Mouse (Mus musculus) embryonic stem cell, embryonic (primary cell): ENCODE data around the gene Psenen.

Source experiments
- CTCF ChIA-PET, 4 experiments: fragments of 300-600 bp in 2 of 4; fragments of 350-600 bp in 2 of 4; sonication (Branson Sonifier 250); formaldehyde crosslinking; loops; one replicate each; lab custom pipeline; 2022; ENCODE audit warnings: inconsistent platforms in 2 of 4; lab: Charles Lee
- POLR2A ChIA-PET, 4 experiments: fragments of 300-600 bp in 2 of 4; fragments of 350-600 bp in 2 of 4; sonication (Branson Sonifier 250); formaldehyde crosslinking; loops; one replicate each; lab custom pipeline; 2022; ENCODE audit warnings: antibody characterized with exemption in 4 of 4, inconsistent platforms in 1 of 4; lab: Charles Lee

The Psenen gene

GRCm38 (mm10) chr7:30563117-30563905 lies at the start of gene Psenen, which contains the start of the genes U2af1l4 and Gm49396:
TSS of gene Psenen (minus strand) at chr7:30563627.
TSS of gene U2af1l4 (plus strand) at chr7:30563301.
TSS of gene Gm49396 (plus strand) at chr7:30563344.
- ChIA-PET POLR2A (interaction anchor here in 3 of 4 experiments (0.9 to 2.9 kb wide), 25 partner anchors 10 to 580 kb away, joined by 3 to 32 read pairs (median 4); partner anchors contain the start of genes Hspb6 (in 2 of the 3), Proser3 (in 2 of the 3), Cox6b1 (in 1 of the 3) and Haus5 (in 1 of the 3)), CTCF (interaction anchor here (0.5 to 1.4 kb wide), 7 partner anchors 11 to 410 kb away, joined by 3 to 8 read pairs (median 4); partner anchors contain the start of genes Hspb6 (in 1 of the 4), Lsr (in 1 of the 4) and Proser3 (in 1 of the 4))

- CTCF ChIA-PET, result interaction anchor here (0.5 to 3.2 kb wide), 50 partner anchors 9 to 591 kb away, joined by 3 to 29 read pairs (median 4); partner anchors contain the start of genes Cox6b1 (in 2 of the 4), Alkbh6 (in 1 of the 4), Haus5 (in 1 of the 4) and Kmt2b (in 1 of the 4)
- POLR2A ChIA-PET, result interaction anchor here in 2 of 4 experiments (0.6 to 5.6 kb wide), 12 partner anchors 10 to 333 kb away, joined by 3 to 58 read pairs (median 5); partner anchors contain the start of genes Kmt2b (in 2 of the 2), Cox6b1 (in 1 of the 2), Thap8 (in 1 of the 2) and Wdr62 (in 1 of the 2)
Observed at GRCm38 (mm10) chr7:30612654-30613402, 49.4 kb upstream of the Psenen start, which contains the start of gene Upk1a. TSS of gene Upk1a (minus strand) at chr7:30612847.

- ChIA-PET POLR2A (interaction anchor here in 2 of 4 experiments (0.6 to 5.6 kb wide), 16 partner anchors 10 to 173 kb away, joined by 3 to 79 read pairs (median 4); partner anchors contain the start of genes Kmt2b (in 2 of the 2), Zbtb32 (in 2 of the 2), Cox6b1 (in 1 of the 2) and Haus5 (in 1 of the 2)), CTCF (interaction anchor here (0.5 to 4.1 kb wide), 19 partner anchors 9 to 488 kb away, joined by 3 to 43 read pairs (median 3); partner anchors contain the start of genes Kmt2b (in 2 of the 4), Zbtb32 (in 2 of the 4), Cox6b1 (in 1 of the 4) and Prodh2 (in 1 of the 4))
Observed at GRCm38 (mm10) chr7:30610043-30610442, 46.6 kb upstream of the Psenen start.

- CTCF ChIA-PET, result interaction anchor here (0.5 to 4.1 kb wide), 41 partner anchors 8 to 666 kb away, joined by 3 to 43 read pairs (median 5); partner anchors contain the start of genes Cox6b1 (in 2 of the 4), Kmt2b (in 2 of the 4), Zbtb32 (in 2 of the 4) and E130208F15Rik (in 1 of the 4)
- POLR2A ChIA-PET, result interaction anchor here (0.6 to 5.6 kb wide), 41 partner anchors 8 to 328 kb away, joined by 3 to 79 read pairs (median 4); partner anchors contain the start of genes Cox6b1 (in 3 of the 4), Hspb6 (in 3 of the 4), Kmt2b (in 3 of the 4) and Proser3 (in 3 of the 4)
Observed at GRCm38 (mm10) chr7:30608476-30608875, 45.0 kb upstream of the Psenen start.

- ChIA-PET POLR2A (interaction anchor here (0.6 to 5.6 kb wide), 48 partner anchors 8 to 329 kb away, joined by 3 to 79 read pairs (median 4); partner anchors contain the start of genes Cox6b1 (in 3 of the 4), Hspb6 (in 3 of the 4), Kmt2b (in 3 of the 4) and Proser3 (in 3 of the 4)), CTCF (interaction anchor here (0.5 to 4.1 kb wide), 71 partner anchors 9 to 450 kb away, joined by 3 to 43 read pairs (median 4); partner anchors contain the start of genes Cox6b1 (in 3 of the 4), Zbtb32 (in 3 of the 4), Gm49396 (in 2 of the 4) and Hspb6 (in 2 of the 4))
Observed at GRCm38 (mm10) chr7:30607706-30608309, 44.4 kb upstream of the Psenen start.

GRCm38 (mm10) chr7:30604944-30605343 lies 41.5 kb upstream of the Psenen start:
- CTCF ChIA-PET, result interaction anchor here in 3 of 4 experiments (0.6 to 4.4 kb wide), 10 partner anchors 9 to 273 kb away, joined by 3 to 29 read pairs (median 4); partner anchors contain the start of genes Upk1a (in 2 of the 3) and Kmt2b (in 1 of the 3)

GRCm38 (mm10) chr7:30604424-30604823 lies 41.0 kb upstream of the Psenen start:
- CTCF ChIA-PET, result interaction anchor here (0.6 to 4.4 kb wide), 12 partner anchors 9 to 273 kb away, joined by 3 to 29 read pairs (median 4); partner anchors contain the start of genes Upk1a (in 2 of the 4) and Kmt2b (in 1 of the 4)
- POLR2A ChIA-PET, result interaction anchor here (0.6 to 5.3 kb wide), 21 partner anchors 8 to 352 kb away, joined by 3 to 85 read pairs (median 4); partner anchors contain the start of genes Kmt2b (in 3 of the 4), Cox6b1 (in 1 of the 4), Hspb6 (in 1 of the 4) and Proser3 (in 1 of the 4)

More at GRCm38 (mm10) chr7:30604944-30605343, 41.5 kb upstream of the Psenen start:
- POLR2A ChIA-PET, result interaction anchor here (0.6 to 5.3 kb wide), 18 partner anchors 9 to 352 kb away, joined by 3 to 85 read pairs (median 4); partner anchors contain the start of genes Kmt2b (in 3 of the 4), Cox6b1 (in 1 of the 4), Hspb6 (in 1 of the 4) and Proser3 (in 1 of the 4)

GRCm38 (mm10) chr7:30602583-30602982 lies 39.2 kb upstream of the Psenen start:
- POLR2A ChIA-PET, result interaction anchor here (0.6 to 5.3 kb wide), 37 partner anchors 9 to 322 kb away, joined by 3 to 85 read pairs (median 4); partner anchors contain the start of genes Kmt2b (in 3 of the 4), Cox6b1 (in 2 of the 4), Hspb6 (in 2 of the 4) and Proser3 (in 2 of the 4)
- CTCF ChIA-PET, result interaction anchor here (0.6 to 4.4 kb wide), 13 partner anchors 11 to 507 kb away, joined by 3 to 29 read pairs (median 4); partner anchors contain the start of genes Upk1a (in 2 of the 4) and Cox6b1 (in 1 of the 4)

GRCm38 (mm10) chr7:30600651-30601050 lies 37.2 kb upstream of the Psenen start:
- CTCF ChIA-PET, result interaction anchor here in 1 of 4 experiments (1.1 to 1.4 kb wide), 2 partner anchors 13 to 33 kb away, joined by 3 to 5 read pairs; partner anchors contain the start of gene Upk1a
- POLR2A ChIA-PET, result interaction anchor here (0.6 to 7.1 kb wide), 12 partner anchors 8 to 631 kb away, joined by 3 to 85 read pairs (median 6); partner anchors contain the start of genes Kmt2b (in 2 of the 4), Hspb6 (in 1 of the 4), Proser3 (in 1 of the 4) and Upk1a (in 1 of the 4)

- CTCF ChIA-PET, result interaction anchor here in 2 of 4 experiments (0.6 to 1.4 kb wide), 3 partner anchors 12 to 34 kb away, joined by 3 to 5 read pairs (median 5); partner anchors contain the start of gene Upk1a (in 1 of the 2)
- POLR2A ChIA-PET, result interaction anchor here in 2 of 4 experiments (0.9 to 7.1 kb wide), 7 partner anchors 8 to 47 kb away, joined by 3 to 85 read pairs (median 9); partner anchors contain the start of genes Kmt2b (in 2 of the 2), Hspb6 (in 1 of the 2) and Proser3 (in 1 of the 2)
Observed at GRCm38 (mm10) chr7:30599933-30600353, 36.5 kb upstream of the Psenen start.

GRCm38 (mm10) chr7:30598786-30599185 lies 35.4 kb upstream of the Psenen start, which contains the start of gene Zbtb32:
TSS of gene Zbtb32 (minus strand) at chr7:30598909.
- CTCF ChIA-PET, result interaction anchor here in 3 of 4 experiments (0.6 to 2.0 kb wide), 10 partner anchors 9 to 375 kb away, joined by 3 to 11 read pairs (median 4); partner anchors contain the start of genes Kmt2b (in 2 of the 3), Fam187b (in 1 of the 3) and Lsr (in 1 of the 3)
- POLR2A ChIA-PET, result interaction anchor here in 3 of 4 experiments (0.5 to 7.1 kb wide), 13 partner anchors 9 to 318 kb away, joined by 3 to 45 read pairs (median 4); partner anchors contain the start of genes Kmt2b (in 3 of the 3), Cox6b1 (in 1 of the 3), Hspb6 (in 1 of the 3) and Proser3 (in 1 of the 3)

- CTCF ChIA-PET, result interaction anchor here in 3 of 4 experiments (0.8 to 1.4 kb wide), 3 partner anchors 11 to 18 kb away, joined by 3 to 7 read pairs (median 3); no protein-coding TSS in a partner anchor
- POLR2A ChIA-PET, result interaction anchor here in 3 of 4 experiments (0.7 to 7.1 kb wide), 7 partner anchors 8 to 104 kb away, joined by 3 to 45 read pairs (median 4); partner anchors contain the start of genes Gm49396 (in 1 of the 3), Kmt2b (in 1 of the 3), Proser3 (in 1 of the 3) and Psenen (in 1 of the 3)
Observed at GRCm38 (mm10) chr7:30596811-30597210, 33.4 kb upstream of the Psenen start.

GRCm38 (mm10) chr7:30596093-30596492 lies 32.7 kb upstream of the Psenen start:
- ChIA-PET CTCF (interaction anchor here in 3 of 4 experiments (0.8 to 1.4 kb wide), 5 partner anchors 12 to 19 kb away, joined by 3 to 7 read pairs (median 5); partner anchors contain the start of gene Upk1a (in 1 of the 3)), POLR2A (interaction anchor here in 3 of 4 experiments (0.6 to 7.1 kb wide), 9 partner anchors 8 to 1112 kb away, joined by 3 to 45 read pairs (median 3); partner anchors contain the start of genes Gm49396 (in 1 of the 3), Proser3 (in 1 of the 3), Psenen (in 1 of the 3) and U2af1l4 (in 1 of the 3))

GRCm38 (mm10) chr7:30594510-30595024 lies 31.1 kb upstream of the Psenen start:
- CTCF ChIA-PET, result interaction anchor here in 2 of 4 experiments (0.7 to 6.8 kb wide), 2 partner anchors 13 to 14 kb away, joined by 3 to 43 read pairs; no protein-coding TSS in a partner anchor

More at GRCm38 (mm10) chr7:30594510-30595024, 31.1 kb upstream of the Psenen start:
- POLR2A ChIA-PET, result interaction anchor here in 3 of 4 experiments (0.7 to 8.4 kb wide), 7 partner anchors 8 to 75 kb away, joined by 3 to 85 read pairs (median 14); partner anchors contain the start of gene Upk1a (in 1 of the 3)
